Mouse (Mus musculus) heart, embryonic 10.5 days (tissue): ENCODE data around the gene Dennd2a. TPM values are rescaled to one million over a fixed set of nuclear protein-coding genes. Genes with fewer than 3 reads are reported as not detected.
A peak's percentile ranks its signal among the peaks of the same experiment; 100 is the strongest.
"Not testable (repeated sequence)": the region's sequence is repeated elsewhere in the genome, so short reads cannot be mapped to it uniquely, and the experiment has no call there.

Source experiments
- DNase-seq: peaks from one replicate; pipeline ENCODE4 v3.0.0-alpha.2; 2017; ENCODE audit warnings: low spot score
- H3K27ac ChIP-seq: fragments of 300-500 bp; sonication (generic); 2 replicates; pipeline ENCODE4 v1.5.1; 2016; ENCODE audit warnings: mild to moderate bottlenecking
- H3K27me3 ChIP-seq: fragments of 300-500 bp; sonication (generic); 2 replicates; pipeline ENCODE4 v1.6.1; 2016; ENCODE audit warnings: mild to moderate bottlenecking; ENCODE audit not compliant: poor library complexity, insufficient read depth, severe bottlenecking
- H3K36me3 ChIP-seq: fragments of 300-500 bp; sonication (generic); 2 replicates; pipeline ENCODE4 v1.6.1; 2016; ENCODE audit warnings: mild to moderate bottlenecking, moderate library complexity
- H3K4me1 ChIP-seq: fragments of 300-500 bp; sonication (generic); 2 replicates; pipeline ENCODE4 v1.6.1; 2016; ENCODE audit warnings: mild to moderate bottlenecking
- H3K4me3 ChIP-seq: fragments of 300-500 bp; sonication (generic); 2 replicates; pipeline ENCODE4 v1.5.1; 2016; ENCODE audit warnings: mild to moderate bottlenecking, moderate library complexity
- H3K9me3 ChIP-seq: fragments of 300-500 bp; sonication (generic); 2 replicates; pipeline ENCODE4 v1.6.1; 2016; ENCODE audit warnings: mild to moderate bottlenecking, moderate library complexity
- WGBS: fragments of 180-500 bp; shearing (Covaris S2); methylation state at CpG from one replicate; pipeline ENCODE4 v1.1.7; 2016; 5-methylcytosine and 5-hydroxymethylcytosine counted together
- polyA plus RNA-seq: library from polyadenylated mRNA; unstranded; fragments of >200 nt; fragmentation: Nextera tagmentation; extraction: Ambion mirVana; gene quantifications from 2 replicates; pipeline ENCODE4 v1.2.1, GENCODE M21; 2016

Dennd2a gene
- polyA plus RNA-seq, 1 experiment from 2014 or later: 29.6 TPM

DNA sequence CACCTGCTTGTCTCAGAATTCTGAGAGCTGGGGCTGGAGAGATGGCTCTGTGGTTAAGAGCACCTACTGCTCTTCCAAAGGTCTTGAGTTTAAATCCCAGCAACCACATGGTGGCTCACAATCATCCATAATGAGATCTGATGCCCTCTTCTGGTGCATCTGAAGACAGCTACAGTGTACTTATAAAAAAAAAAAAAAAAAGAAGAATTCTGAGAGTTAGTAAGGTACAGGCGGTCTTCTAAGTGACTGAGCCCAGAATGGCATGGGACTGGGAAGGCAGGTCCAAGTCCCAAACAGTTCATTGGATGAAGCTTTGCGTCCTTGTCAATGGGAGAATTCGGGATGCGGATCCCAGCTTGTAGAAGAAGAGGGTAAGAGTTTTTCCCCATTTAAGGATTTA, 104.1 kb downstream of the Dennd2a start:
- no peak overlapping the region for H3K4me3 ChIP-seq
- no peaks in the 10 kb centered on the region for H3K4me1 ChIP-seq
- H3K9me3 ChIP-seq: no peaks in the 10 kb centered on the region
- H3K27ac ChIP-seq: no peak overlapping the region
- 93% methylated on average over 4 of the region's 4 CpGs for WGBS
- no peaks in the 10 kb centered on the region for H3K36me3 ChIP-seq
- no peaks in the 10 kb centered on the region for H3K27me3 ChIP-seq
- no peak for DNase-seq

DNA sequence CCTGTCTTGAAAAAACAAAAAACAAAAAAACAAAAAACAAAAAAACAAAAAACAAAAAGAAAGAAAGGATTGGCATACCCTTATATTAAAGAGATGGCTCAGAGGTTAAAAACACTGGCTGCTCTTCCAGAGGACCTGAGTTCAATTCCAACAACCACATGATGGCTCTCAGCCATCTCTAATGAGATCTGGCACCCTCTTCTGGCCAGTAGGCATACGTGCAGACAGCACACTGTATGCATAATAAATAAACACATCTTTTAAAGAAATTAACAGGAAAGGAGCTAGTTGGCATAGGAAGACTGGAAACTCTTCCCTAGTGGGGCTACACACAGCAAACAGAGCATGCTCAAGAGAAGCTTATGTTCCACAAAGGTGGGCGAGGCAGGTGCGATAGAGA, 106.6 kb downstream of the Dennd2a start:
- Histone ChIP-seq H3K9me3 (no peaks in the 10 kb centered on the region), H3K27ac (no peak overlapping the region), H3K4me1 (no peaks in the 10 kb centered on the region), H3K4me3 (no peak overlapping the region), H3K27me3 (no peaks in the 10 kb centered on the region), H3K36me3 (no peaks in the 10 kb centered on the region)
- DNase-seq: no peak
- WGBS: 78% methylated on average over 3 of the region's 3 CpGs

DNA sequence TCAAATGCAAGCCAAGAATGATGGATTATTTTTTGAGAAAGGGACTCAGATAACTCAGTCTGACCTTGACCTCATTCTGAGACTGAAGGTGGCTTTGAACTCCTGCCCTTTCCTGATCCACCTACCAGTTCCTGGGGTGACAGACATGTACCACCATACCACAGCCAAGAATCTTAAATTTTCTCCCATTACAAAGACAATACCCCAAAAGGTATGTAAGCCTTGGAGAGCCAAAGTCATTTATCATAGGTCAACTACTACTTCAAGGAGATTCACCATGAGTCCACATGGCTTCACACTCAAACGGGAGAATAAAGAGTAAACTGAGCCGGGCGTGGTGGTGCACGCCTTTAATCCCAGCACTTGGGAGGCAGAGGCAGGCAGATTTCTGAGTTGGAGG, 107.1 kb downstream of the Dennd2a start:
- H3K4me3 ChIP-seq: no peak overlapping the region
- H3K27me3 ChIP-seq: no peaks in the 10 kb centered on the region
- no peaks in the 10 kb centered on the region for H3K9me3 ChIP-seq
- no peak for DNase-seq
- H3K4me1 ChIP-seq: no peaks in the 10 kb centered on the region
- no peak overlapping the region for H3K27ac ChIP-seq
- WGBS: 80% methylated on average over 4 of the region's 4 CpGs
- H3K36me3 ChIP-seq: no peaks in the 10 kb centered on the region

DNA sequence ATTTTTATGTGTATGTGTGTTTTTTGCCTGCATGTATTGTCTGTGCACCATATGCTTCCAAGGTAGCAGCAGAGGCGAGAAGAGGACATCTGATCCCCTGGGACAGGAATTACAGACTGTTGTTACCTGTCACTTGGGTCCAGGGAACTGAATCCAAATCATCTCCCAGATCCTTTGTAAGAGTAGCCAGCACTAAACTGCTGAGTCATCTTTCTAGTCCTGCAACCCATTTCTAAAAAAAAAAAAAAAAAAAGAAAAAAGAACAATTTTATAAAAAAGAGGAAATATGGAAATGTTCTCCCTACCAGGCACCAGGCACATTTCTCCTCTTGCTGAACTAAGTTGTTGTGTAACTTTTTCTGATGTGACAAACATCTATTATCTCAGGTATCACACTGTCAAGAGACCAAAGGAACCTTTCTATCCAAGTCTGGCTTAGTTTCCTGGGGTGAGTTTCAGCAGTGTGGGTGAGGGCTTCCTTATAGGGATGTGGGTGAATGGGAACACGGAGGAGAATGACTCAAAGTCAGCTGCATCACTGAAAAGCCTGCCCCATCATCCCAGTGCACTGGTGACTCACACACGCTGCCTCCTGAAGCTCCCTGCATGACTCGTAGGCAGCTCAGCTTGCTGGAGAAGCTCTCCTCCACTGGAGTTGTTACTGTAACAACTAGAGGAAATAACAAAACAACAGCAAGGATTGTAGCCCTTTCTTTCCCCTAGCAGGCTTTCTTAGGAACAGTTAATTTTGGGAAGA, 110.1 kb downstream of the Dennd2a start:
- DNase-seq: no peak
- Histone ChIP-seq H3K27ac (no peak overlapping the region), H3K4me1 (no peaks in the 10 kb centered on the region)

DNA sequence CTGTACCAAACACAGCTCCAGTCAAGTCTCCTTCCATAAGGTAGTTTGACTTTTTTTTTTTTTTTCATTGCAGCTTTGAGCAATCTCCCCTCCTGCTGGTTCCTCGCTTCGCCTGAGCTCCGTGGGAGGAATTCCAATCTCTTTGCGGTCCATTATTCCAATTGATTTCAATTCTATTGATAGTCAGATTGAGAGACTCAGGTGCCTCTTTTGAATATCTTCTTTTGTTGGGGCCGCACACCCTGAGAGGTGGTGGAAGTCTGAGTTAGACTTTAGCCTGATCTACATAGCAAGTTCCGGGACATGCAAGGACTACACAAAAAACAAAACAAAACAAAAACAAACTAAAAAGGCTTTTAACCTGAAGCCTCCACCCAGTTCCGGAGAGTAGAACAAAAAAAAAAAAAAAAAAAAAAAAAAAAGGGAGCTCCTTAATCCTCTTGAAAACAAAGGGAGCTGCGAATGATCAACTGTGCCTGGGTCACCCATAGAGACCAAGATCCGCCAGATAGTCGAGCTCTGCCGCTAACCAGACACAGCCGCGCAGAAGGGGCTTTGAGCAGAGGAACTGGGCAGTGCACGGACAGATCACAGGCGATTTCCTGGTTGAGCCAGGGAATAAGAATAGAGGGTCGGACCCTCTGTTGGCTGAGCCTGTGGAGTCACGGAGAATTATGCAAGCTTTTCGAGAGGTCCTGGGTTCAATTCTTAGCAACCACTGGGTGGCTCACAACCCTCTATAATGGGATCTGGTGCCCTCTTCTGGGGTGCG, 111.7 kb downstream of the Dennd2a start:
- H3K36me3 ChIP-seq: no peaks in the 10 kb centered on the region
- no peaks in the 10 kb centered on the region for H3K27me3 ChIP-seq
- H3K4me3 ChIP-seq: peak overlapping the region; percentile 40
- WGBS: 12% methylated on average over 19 of the region's 19 CpGs
- no peak for DNase-seq
- H3K27ac ChIP-seq: no peak overlapping the region
- H3K9me3 ChIP-seq: no peaks in the 10 kb centered on the region
- no peaks in the 10 kb centered on the region for H3K4me1 ChIP-seq

More for the DNA sequence above, 110.1 kb downstream of the Dennd2a start:
- WGBS: 39% methylated on average over 4 of the region's 4 CpGs
- Histone ChIP-seq H3K9me3 (no peaks in the 10 kb centered on the region), H3K27me3 (no peaks in the 10 kb centered on the region), H3K36me3 (no peaks in the 10 kb centered on the region), H3K4me3 (no peak overlapping the region)

DNA sequence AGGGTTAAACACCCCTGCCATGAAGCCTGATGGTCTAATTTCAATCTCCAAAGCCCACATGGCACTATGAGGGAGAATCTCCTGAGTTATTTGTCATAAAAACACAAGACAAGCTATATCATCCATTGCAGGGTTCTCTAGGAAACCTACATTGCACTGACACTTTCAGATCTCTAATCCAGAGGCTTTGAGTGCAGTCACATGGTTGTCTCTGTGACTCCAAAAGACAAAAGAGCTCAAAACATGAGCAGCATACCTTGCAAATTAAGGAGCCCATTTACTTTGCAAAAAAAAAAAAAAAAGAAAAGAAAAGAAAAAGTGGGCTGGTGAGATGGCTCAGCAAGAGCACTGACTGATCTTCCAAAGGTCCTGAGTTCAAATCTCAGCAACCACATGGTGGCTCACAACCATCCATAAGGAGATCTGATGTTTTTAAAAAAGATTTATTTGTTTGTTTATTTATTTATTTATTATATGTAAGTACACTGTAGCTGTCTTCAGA, 114.8 kb downstream of the Dennd2a start:
- Histone ChIP-seq H3K9me3 (no peaks in the 10 kb centered on the region), H3K27ac (no peak overlapping the region), H3K27me3 (no peaks in the 10 kb centered on the region), H3K4me3 (no peak overlapping the region), H3K4me1 (no peaks in the 10 kb centered on the region), H3K36me3 (no peaks in the 10 kb centered on the region)
- no peak for DNase-seq

DNA sequence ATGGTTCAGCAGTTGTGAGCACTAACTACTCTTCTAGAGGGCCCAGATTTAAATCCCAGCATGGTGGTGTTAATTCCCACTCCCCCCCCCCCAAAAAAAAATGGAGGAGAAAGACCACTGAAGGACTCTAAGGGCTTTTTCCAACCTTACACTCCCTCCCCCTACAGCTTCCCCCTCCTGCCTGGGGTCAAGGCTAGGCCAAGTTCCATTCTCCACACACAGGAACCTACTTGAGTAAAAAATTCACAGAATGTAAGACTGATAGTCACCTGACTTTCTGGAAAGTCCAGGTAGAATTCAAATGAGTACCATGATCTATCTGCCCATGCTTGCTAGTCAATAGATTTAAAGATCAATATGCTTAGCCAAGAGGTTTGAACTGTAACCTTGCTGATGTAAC, 117.5 kb downstream of the Dennd2a start:
- Histone ChIP-seq H3K36me3 (no peaks in the 10 kb centered on the region), H3K4me3 (no peak overlapping the region), H3K9me3 (no peaks in the 10 kb centered on the region), H3K27me3 (no peaks in the 10 kb centered on the region), H3K27ac (no peak overlapping the region), H3K4me1 (no peaks in the 10 kb centered on the region)
- no peak for DNase-seq

DNA sequence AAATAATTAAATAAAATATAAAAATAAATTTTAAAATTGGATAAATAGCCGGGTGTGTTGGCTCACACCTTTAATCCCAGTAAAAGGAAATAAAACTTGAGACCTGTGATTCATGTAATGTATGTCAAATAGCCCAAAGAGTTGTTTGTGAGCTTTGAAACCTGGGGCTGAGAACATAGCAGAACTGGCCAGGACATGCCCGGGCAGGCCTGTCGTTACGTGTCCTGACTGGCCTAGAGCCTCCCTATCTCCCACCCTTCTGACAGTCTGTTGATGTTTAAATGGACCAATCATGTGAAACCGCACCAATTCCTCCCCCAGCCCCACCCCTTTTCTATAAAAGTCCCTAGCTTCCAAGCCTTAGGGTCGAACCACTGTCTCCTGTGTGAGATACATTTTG, 120.1 kb downstream of the Dennd2a start:
- H3K27ac ChIP-seq, H3K4me1 ChIP-seq, H3K36me3 ChIP-seq, H3K27me3 ChIP-seq, DNase-seq, H3K9me3 ChIP-seq, H3K4me3 ChIP-seq: not testable (repeated sequence)
- WGBS: 88% methylated on average over 6 of the region's 6 CpGs

DNA sequence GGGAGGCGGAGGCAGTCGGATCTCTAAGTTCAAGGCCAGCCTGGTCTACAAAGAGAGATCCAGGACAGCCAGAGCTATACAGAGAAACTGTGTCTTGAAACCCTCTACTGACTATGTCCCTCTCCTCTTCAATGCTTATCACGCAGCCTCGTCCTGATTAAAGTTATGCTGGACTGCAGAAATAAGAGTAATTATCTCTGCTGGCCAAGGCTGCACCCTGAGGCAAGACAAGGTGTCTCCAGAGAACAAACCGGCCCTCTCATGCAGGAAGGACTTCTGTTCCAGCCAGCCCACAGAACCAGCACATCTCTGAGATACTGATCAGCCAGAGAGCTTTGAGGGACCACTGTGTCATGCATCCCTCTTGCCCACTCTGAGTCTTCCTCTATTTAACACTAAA, 121.8 kb downstream of the Dennd2a start:
- Histone ChIP-seq H3K9me3 (no peaks in the 10 kb centered on the region), H3K4me3 (no peak overlapping the region), H3K4me1 (no peaks in the 10 kb centered on the region), H3K36me3 (no peaks in the 10 kb centered on the region), H3K27me3 (no peaks in the 10 kb centered on the region), H3K27ac (no peak overlapping the region)
- 82% methylated on average over 5 of the region's 5 CpGs for WGBS
- DNase-seq: no peak

DNA sequence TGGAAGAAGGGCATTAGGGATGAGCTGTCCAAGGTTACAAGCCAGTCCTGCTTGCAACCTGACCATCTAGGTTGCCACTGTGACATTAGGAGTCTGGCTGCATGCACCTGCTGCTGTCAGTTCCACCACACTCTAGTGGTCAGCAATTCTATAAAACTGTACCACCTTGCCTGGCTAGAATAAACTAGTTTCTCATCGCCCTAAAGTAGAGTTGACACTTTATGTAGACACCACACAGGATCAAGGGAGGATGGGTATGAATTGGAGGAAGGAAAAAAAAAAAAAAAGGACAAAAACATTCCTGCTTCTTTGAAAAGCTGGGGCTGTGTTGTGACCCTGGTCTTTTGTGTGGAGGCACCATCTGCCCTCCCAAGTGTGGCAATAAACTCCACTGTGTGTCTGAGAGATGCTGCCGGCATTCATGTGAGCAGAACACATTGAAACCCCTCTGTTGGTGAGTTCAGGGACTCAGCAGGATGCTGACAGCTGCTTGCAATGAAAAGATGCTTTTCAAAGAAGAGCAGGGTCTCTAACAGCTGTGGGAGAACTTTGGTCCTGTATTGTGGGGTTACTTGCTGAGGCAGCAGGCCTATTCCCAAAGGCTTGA, 122.7 kb downstream of the Dennd2a start:
- Histone ChIP-seq H3K4me1 (no peaks in the 10 kb centered on the region), H3K4me3 (no peak overlapping the region), H3K9me3 (no peaks in the 10 kb centered on the region), H3K36me3 (no peaks in the 10 kb centered on the region), H3K27me3 (no peaks in the 10 kb centered on the region), H3K27ac (no peak overlapping the region)
- WGBS: 74% methylated on average over 2 of the region's 2 CpGs
- DNase-seq: no peak

DNA sequence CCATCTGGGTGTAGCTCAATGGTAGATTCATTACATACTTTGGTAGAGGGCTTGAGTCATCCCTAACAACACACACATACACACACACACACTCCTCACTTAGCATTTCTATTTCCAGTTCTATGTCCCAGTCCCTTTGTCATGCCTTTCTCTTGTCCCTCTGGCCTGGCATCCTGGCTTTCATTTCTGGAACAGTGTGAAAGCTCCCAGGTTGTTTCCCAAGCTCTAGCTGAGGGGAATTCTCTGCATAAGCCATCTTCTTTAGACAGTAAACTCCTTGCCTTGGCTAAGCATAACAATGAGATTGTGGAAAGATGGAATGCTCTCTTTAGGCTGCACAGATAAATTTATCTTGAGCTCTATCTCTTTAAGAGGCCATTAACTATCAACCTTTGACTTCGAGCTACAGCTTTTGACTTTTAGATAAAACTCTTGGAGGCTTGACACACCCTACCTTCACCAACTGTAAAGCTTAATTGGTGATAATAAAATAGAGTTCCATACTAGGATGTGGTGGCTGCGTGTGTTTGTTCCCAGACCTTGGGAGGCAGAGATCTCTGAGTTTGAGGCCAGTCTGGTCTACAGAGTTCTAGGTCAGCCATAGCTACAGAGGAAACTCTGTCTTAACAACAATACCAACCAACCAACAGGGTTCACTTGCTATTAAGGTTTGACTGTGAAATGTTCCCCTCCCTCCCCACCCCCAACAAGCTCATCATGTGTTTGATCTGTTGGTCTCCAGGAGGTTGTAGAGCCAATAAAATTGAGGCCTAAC, 123.4 kb downstream of the Dennd2a start:
- no peaks in the 10 kb centered on the region for H3K27me3 ChIP-seq
- H3K9me3 ChIP-seq: no peaks in the 10 kb centered on the region
- H3K4me3 ChIP-seq: no peak overlapping the region
- DNase-seq: no peak
- H3K27ac ChIP-seq: no peak overlapping the region
- H3K36me3 ChIP-seq: no peaks in the 10 kb centered on the region
- whole genome bisulfite sequencing: 62% methylated on average over 2 of the region's 2 CpGs
- no peaks in the 10 kb centered on the region for H3K4me1 ChIP-seq

DNA sequence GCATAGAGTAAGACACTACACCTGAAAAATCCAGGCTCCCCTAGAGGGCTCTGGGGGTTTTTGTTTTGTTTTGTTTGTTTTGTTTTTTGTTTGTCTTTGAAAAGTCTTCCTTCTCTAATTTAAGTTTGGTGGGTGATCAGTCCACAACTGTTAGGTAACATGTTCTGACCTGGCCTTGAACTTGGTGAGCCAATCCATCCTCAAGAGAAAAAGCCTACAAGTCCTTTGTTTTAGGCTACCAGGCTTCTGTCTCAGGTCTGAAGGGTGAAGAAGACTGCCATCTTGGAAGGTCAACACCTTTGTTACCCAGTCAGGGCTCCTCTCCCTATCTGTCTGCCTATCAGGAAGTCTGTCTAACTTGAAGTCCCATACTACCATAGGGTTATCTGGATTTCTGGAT, 124.0 kb downstream of the Dennd2a start:
- no peaks in the 10 kb centered on the region for H3K4me1 ChIP-seq
- H3K36me3 ChIP-seq: no peaks in the 10 kb centered on the region
- no peaks in the 10 kb centered on the region for H3K27me3 ChIP-seq
- no peak for DNase-seq
- H3K27ac ChIP-seq: no peak overlapping the region
- H3K4me3 ChIP-seq: no peak overlapping the region
- H3K9me3 ChIP-seq: no peaks in the 10 kb centered on the region

DNA sequence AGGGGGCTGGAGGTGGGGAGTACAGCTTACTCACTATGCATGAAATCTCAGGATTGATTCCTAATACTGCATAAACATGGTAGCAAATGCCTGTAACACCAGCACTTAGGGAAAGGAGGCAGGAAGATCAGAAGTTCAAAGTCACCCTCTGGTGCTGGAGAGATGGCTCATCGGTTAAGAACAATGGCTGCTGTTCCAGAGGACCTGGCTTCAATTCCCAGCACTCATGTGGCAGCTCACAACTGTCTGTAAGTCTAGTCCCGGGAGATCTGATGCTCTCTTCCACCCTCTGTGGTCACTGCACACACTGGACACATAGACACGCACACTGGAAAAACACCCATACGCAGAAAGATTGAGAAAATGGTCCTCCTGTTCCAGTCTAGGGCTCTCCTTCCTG, 124.5 kb downstream of the Dennd2a start:
- no peaks in the 10 kb centered on the region for H3K27me3 ChIP-seq
- no peak overlapping the region for H3K4me3 ChIP-seq
- 91% methylated on average over 4 of the region's 4 CpGs for WGBS
- no peaks in the 10 kb centered on the region for H3K9me3 ChIP-seq
- no peak overlapping the region for H3K27ac ChIP-seq
- H3K4me1 ChIP-seq: no peaks in the 10 kb centered on the region
- no peaks in the 10 kb centered on the region for H3K36me3 ChIP-seq
- DNase-seq: no peak
